Mouse (Mus musculus) cerebellum, adult 2 months (tissue): ENCODE measurements around the gene Nrp1.

ENCODE experiments used
- CTCF ChIP-seq: fragments of 200-500 bp; IDR thresholded peaks from 2 replicates; pipeline ENCODE4 v1.5.1; 2011; ENCODE audit warnings: low read depth, mild to moderate bottlenecking, control low read depth, low read length, moderate library complexity, borderline replicate concordance; ENCODE audit not compliant: insufficient read depth
- POLR2A ChIP-seq: fragments of 200-500 bp; IDR thresholded peaks from 2 replicates; pipeline ENCODE4 v1.6.1; 2011; ENCODE audit warnings: low read length, control low read depth, borderline replicate concordance; ENCODE audit not compliant: insufficient read depth

DNA sequence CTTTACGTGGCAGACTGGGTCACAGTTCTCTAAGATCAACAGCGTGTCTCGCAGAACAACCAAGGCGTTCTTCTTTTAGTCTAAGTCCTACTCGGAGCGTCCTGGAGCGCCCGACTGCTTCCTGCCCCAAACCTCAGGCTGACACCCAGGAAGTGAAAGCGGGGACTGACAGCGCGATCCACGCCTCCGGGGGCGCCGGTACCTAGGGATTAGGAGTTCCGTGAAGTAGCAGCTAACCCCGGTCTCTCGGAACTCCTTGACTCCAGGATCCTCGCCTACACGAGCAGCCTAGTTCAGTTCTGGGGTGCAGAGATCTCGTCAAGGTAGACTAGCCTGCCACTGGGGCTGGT lies at the start of gene Nrp1:
- TF ChIP-seq POLR2A (no peak), CTCF (no peak)
